Mouse (Mus musculus) hindbrain, embryonic 13.5 days (tissue): ENCODE data around the gene C4b. TPM values are rescaled to one million over a fixed set of nuclear protein-coding genes. Genes with fewer than 3 reads are reported as not detected.
A peak's percentile ranks its signal among the peaks of the same experiment; 100 is the strongest.

Source experiments
- ATAC-seq: fragments of 200-750 bp; cut with Nextera tagmentation; 2 replicates; pipeline ENCODE4 v1.8.0; 2017; ENCODE audit warnings: moderate TSS enrichment; ENCODE audit not compliant: low FRiP score
- H3K27ac ChIP-seq: fragments of 300-500 bp; sonication (generic); 2 replicates; pipeline ENCODE4 v1.5.1; 2015; ENCODE audit warnings: inconsistent platforms, mild to moderate bottlenecking, moderate library complexity
- H3K27me3 ChIP-seq: fragments of 300-500 bp; sonication (generic); 2 replicates; pipeline ENCODE4 v1.6.1; 2015; ENCODE audit warnings: mild to moderate bottlenecking, inconsistent platforms
- H3K36me3 ChIP-seq: fragments of 300-500 bp; sonication (generic); 2 replicates; pipeline ENCODE4 v1.6.1; 2015; ENCODE audit warnings: mild to moderate bottlenecking, inconsistent platforms
- H3K4me1 ChIP-seq: fragments of 300-500 bp; sonication (generic); replicated peaks from 2 replicates; pipeline ENCODE4 v1.6.1; 2015; ENCODE audit warnings: inconsistent platforms
- H3K4me2 ChIP-seq: fragments of 300-500 bp; sonication (generic); 2 replicates; pipeline ENCODE4 v1.6.1; 2015; ENCODE audit warnings: inconsistent platforms, mild to moderate bottlenecking, moderate library complexity
- H3K4me3 ChIP-seq: fragments of 300-500 bp; sonication (generic); 2 replicates; pipeline ENCODE4 v1.5.1; 2015; ENCODE audit warnings: mild to moderate bottlenecking, inconsistent platforms
- H3K9ac ChIP-seq: fragments of 300-500 bp; sonication (generic); 2 replicates; pipeline ENCODE4 v1.6.1; 2015; ENCODE audit warnings: mild to moderate bottlenecking, inconsistent platforms
- H3K9me3 ChIP-seq: fragments of 300-500 bp; sonication (generic); 2 replicates; pipeline ENCODE4 v1.6.1; 2016; ENCODE audit warnings: inconsistent platforms
- WGBS: fragments of 180-500 bp; shearing (Covaris S2); methylation state at CpG from one replicate; pipeline ENCODE4 v1.1.7; 2015; 5-methylcytosine and 5-hydroxymethylcytosine counted together
- polyA plus RNA-seq: library from polyadenylated mRNA; unstranded; fragments of >200 nt; fragmentation: Nextera tagmentation; extraction: Ambion mirVana; gene quantifications from 2 replicates; pipeline ENCODE4 v1.2.1, GENCODE M21; 2015

C4b gene
- polyA plus RNA-seq, 1 experiment from 2014 or later: not detected

- no peak overlapping the region for H3K4me3 ChIP-seq
- no peak overlapping the region for H3K9ac ChIP-seq
- ATAC-seq: no peak
- H3K27me3 ChIP-seq: no peaks in the 10 kb centered on the region
- H3K27ac ChIP-seq: no peak overlapping the region
- no peaks in the 10 kb centered on the region for H3K9me3 ChIP-seq
- 75% methylated on average over 4 of the region's 4 CpGs for WGBS
- H3K4me2 ChIP-seq: no peak overlapping the region
- H3K36me3 ChIP-seq: no peaks in the 10 kb centered on the region
- H3K4me1 ChIP-seq: peaks cover 2% of the 10 kb centered on the region; the same call in 1 of the 2 replicates
Observed at GRCm38 (mm10) chr17:34690458-34690857, 53.2 kb downstream of the C4b start.

- ATAC-seq: no peak
- H3K36me3 ChIP-seq: no peaks in the 10 kb centered on the region
- no peak overlapping the region for H3K9ac ChIP-seq
- H3K4me2 ChIP-seq: no peak overlapping the region
- H3K4me1 ChIP-seq: peaks cover 5% of the 10 kb centered on the region; the same call in 1 of the 2 replicates
- WGBS: 90% methylated on average over 7 of the region's 7 CpGs
- H3K27ac ChIP-seq: no peak overlapping the region
- no peak overlapping the region for H3K4me3 ChIP-seq
- H3K27me3 ChIP-seq: no peaks in the 10 kb centered on the region
- H3K9me3 ChIP-seq: no peaks in the 10 kb centered on the region
Observed at GRCm38 (mm10) chr17:34688889-34689288, 54.8 kb downstream of the C4b start.

GRCm38 (mm10) chr17:34685120-34686110 lies 58.3 kb downstream of the C4b start:
- Histone ChIP-seq H3K4me3 (no peak overlapping the region), H3K27ac (no peak overlapping the region), H3K4me2 (no peak overlapping the region), H3K36me3 (no peaks in the 10 kb centered on the region), H3K27me3 (0 out of 2 replicates have a peak, but pooled peaks cover 7% of the 10 kb centered on the region), H3K4me1 (peaks cover 5% of the 10 kb centered on the region), H3K9me3 (no peaks in the 10 kb centered on the region), H3K9ac (no peak overlapping the region)
- WGBS: 83% methylated on average over 28 of the region's 28 CpGs
- ATAC-seq: peak; percentile 50; the same call in 1 of the 2 replicates

GRCm38 (mm10) chr17:34684253-34684893 lies 59.3 kb downstream of the C4b start:
- Histone ChIP-seq H3K27ac (no peak overlapping the region), H3K4me3 (no peak overlapping the region), H3K36me3 (no peaks in the 10 kb centered on the region), H3K9ac (no peak overlapping the region), H3K4me1 (peaks cover 5% of the 10 kb centered on the region), H3K4me2 (no peak overlapping the region), H3K27me3 (peaks cover 12% of the 10 kb centered on the region; the same call in 1 of the 2 replicates), H3K9me3 (no peaks in the 10 kb centered on the region)
- ATAC-seq: no peak
- 71% methylated on average over 9 of the region's 9 CpGs for WGBS

- peaks cover 18% of the 10 kb centered on the region; the same call in 1 of the 2 replicates for H3K27me3 ChIP-seq
- no peak for ATAC-seq
- no peak overlapping the region for H3K27ac ChIP-seq
- 73% methylated on average over 10 of the region's 10 CpGs for WGBS
- no peak overlapping the region for H3K4me3 ChIP-seq
- H3K9ac ChIP-seq: 0 out of 2 replicates have a peak overlapping the region, but pooled peaks have one; percentile 3
- H3K4me2 ChIP-seq: no peak overlapping the region
- H3K4me1 ChIP-seq: peaks cover 5% of the 10 kb centered on the region
- H3K9me3 ChIP-seq: no peaks in the 10 kb centered on the region
- H3K36me3 ChIP-seq: no peaks in the 10 kb centered on the region
Observed at GRCm38 (mm10) chr17:34683686-34684220, 59.9 kb downstream of the C4b start.

- no peaks in the 10 kb centered on the region for H3K36me3 ChIP-seq
- peaks cover 5% of the 10 kb centered on the region for H3K4me1 ChIP-seq
- no peak overlapping the region for H3K27ac ChIP-seq
- 0 out of 2 replicates have a peak overlapping the region, but pooled peaks have one; percentile 3 for H3K9ac ChIP-seq
- peaks cover 24% of the 10 kb centered on the region; the same call in 1 of the 2 replicates for H3K27me3 ChIP-seq
- no peak overlapping the region for H3K4me2 ChIP-seq
- H3K9me3 ChIP-seq: no peaks in the 10 kb centered on the region
- no peak overlapping the region for H3K4me3 ChIP-seq
- ATAC-seq: no peak
- 68% methylated on average over 8 of the region's 8 CpGs for WGBS
Observed at GRCm38 (mm10) chr17:34683179-34683578, 60.5 kb downstream of the C4b start.

- peaks cover 5% of the 10 kb centered on the region for H3K4me1 ChIP-seq
- H3K9ac ChIP-seq: no peak overlapping the region
- no peak for ATAC-seq
- no peaks in the 10 kb centered on the region for H3K9me3 ChIP-seq
- no peak overlapping the region for H3K4me2 ChIP-seq
- no peak overlapping the region for H3K27ac ChIP-seq
- no peak overlapping the region for H3K4me3 ChIP-seq
- WGBS: 84% methylated on average over 11 of the region's 11 CpGs
- H3K36me3 ChIP-seq: no peaks in the 10 kb centered on the region
- H3K27me3 ChIP-seq: peaks cover 27% of the 10 kb centered on the region; the same call in 1 of the 2 replicates
Observed at GRCm38 (mm10) chr17:34681881-34682536, 61.7 kb downstream of the C4b start.

- WGBS: 73% methylated on average over 17 of the region's 17 CpGs
Observed at GRCm38 (mm10) chr17:34681132-34681571, 62.5 kb downstream of the C4b start.

GRCm38 (mm10) chr17:34680621-34681020 lies 63.1 kb downstream of the C4b start:
- Histone ChIP-seq H3K9ac (no peak overlapping the region), H3K36me3 (no peaks in the 10 kb centered on the region), H3K9me3 (no peaks in the 10 kb centered on the region), H3K27ac (no peak overlapping the region), H3K4me1 (peaks cover 4% of the 10 kb centered on the region), H3K27me3 (peaks cover 34% of the 10 kb centered on the region; the same call in 1 of the 2 replicates), H3K4me3 (no peak overlapping the region), H3K4me2 (no peak overlapping the region)
- ATAC-seq: no peak
- WGBS: 81% methylated on average over 3 of the region's 4 CpGs

More at GRCm38 (mm10) chr17:34681132-34681571, 62.5 kb downstream of the C4b start:
- H3K9me3 ChIP-seq: no peaks in the 10 kb centered on the region
- no peak overlapping the region for H3K9ac ChIP-seq
- H3K4me1 ChIP-seq: peaks cover 5% of the 10 kb centered on the region
- H3K4me2 ChIP-seq: no peak overlapping the region
- no peak for ATAC-seq
- H3K4me3 ChIP-seq: no peak overlapping the region
- no peaks in the 10 kb centered on the region for H3K36me3 ChIP-seq
- H3K27ac ChIP-seq: no peak overlapping the region
- peaks cover 32% of the 10 kb centered on the region; the same call in 1 of the 2 replicates for H3K27me3 ChIP-seq

- Histone ChIP-seq H3K4me3 (no peak overlapping the region), H3K4me1 (peaks cover under 1% of the 10 kb centered on the region), H3K4me2 (no peak overlapping the region), H3K27ac (no peak overlapping the region), H3K9ac (no peak overlapping the region), H3K36me3 (no peaks in the 10 kb centered on the region), H3K9me3 (no peaks in the 10 kb centered on the region), H3K27me3 (peaks cover 37% of the 10 kb centered on the region; the same call in 1 of the 2 replicates)
- ATAC-seq: no peak
- 84% methylated on average over 23 of the region's 26 CpGs for WGBS
Observed at GRCm38 (mm10) chr17:34680191-34680590, 63.5 kb downstream of the C4b start.
